Mouse (Mus musculus) common myeloid progenitor, adult 5-6 weeks (primary cell): ENCODE results near the gene Nt5dc2. TPM values are rescaled to one million over a fixed set of nuclear protein-coding genes. Genes with fewer than 3 reads are reported as not detected.

Experiments
- total RNA-seq: library from RNA; stranded (forward); fragments of 200-1000, 187-1606 nt; gene quantifications from 2 replicates; pipeline ENCODE4 v1.2.3, GENCODE M21; 2017

The Nt5dc2 gene
- total RNA-seq, 1 experiment from 2014 or later: 88.3 TPM

Other genes starting within 250 kb of the Nt5dc2 start
- not detected in 2 replicates for gene Itih4, start 244.6 kb upstream of the Nt5dc2 start, total RNA-seq
- gene Itih3, start 207.3 kb upstream of the Nt5dc2 start, total RNA-seq: not detected in 2 replicates
- gene Itih1, start 187.8 kb upstream of the Nt5dc2 start, total RNA-seq: not detected in 2 replicates
- gene Nek4, start 179.7 kb upstream of the Nt5dc2 start, total RNA-seq: 14.2 and 18.1 TPM in 2 replicates
- 20.5 and 36.3 TPM in 2 replicates for gene Glt8d1, start 129.7 kb upstream of the Nt5dc2 start, total RNA-seq
- gene Spcs1, start 129.4 kb upstream of the Nt5dc2 start, total RNA-seq: 82.0 and 94.8 TPM in 2 replicates
- gene Pbrm1, start 111.9 kb upstream of the Nt5dc2 start, total RNA-seq: 83.0 and 120 TPM in 2 replicates
- gene Gnl3, start 111.9 kb upstream of the Nt5dc2 start, total RNA-seq: 438 and 468 TPM in 2 replicates
- 23.6 and 45.1 TPM in 2 replicates for gene Smim4, start 2.1 kb upstream of the Nt5dc2 start, total RNA-seq
- gene Stab1, start 37.6 kb downstream of the Nt5dc2 start, total RNA-seq: not detected in 2 replicates
- gene Tnnc1, start 77.3 kb downstream of the Nt5dc2 start, total RNA-seq: not detected in 2 replicates
- gene Nisch, start 85.9 kb downstream of the Nt5dc2 start, total RNA-seq: 82.3 and 114 TPM in 2 replicates
- gene Sema3g, start 86.8 kb downstream of the Nt5dc2 start, total RNA-seq: not detected in 2 replicates
- 15.6 and 16.7 TPM in 2 replicates for gene Phf7, start 120.3 kb downstream of the Nt5dc2 start, total RNA-seq
- gene Bap1, start 120.4 kb downstream of the Nt5dc2 start, total RNA-seq: 39.8 and 64.6 TPM in 2 replicates
- gene Dnah1, start 192.8 kb downstream of the Nt5dc2 start, total RNA-seq: 0.10 and 0.23 TPM in 2 replicates
- gene Capn7, start 205.6 kb downstream of the Nt5dc2 start, total RNA-seq: 53.2 and 59.4 TPM in 2 replicates